ENCODE assay signal across 32 mouse cellular contexts in the genomic region with DNA sequence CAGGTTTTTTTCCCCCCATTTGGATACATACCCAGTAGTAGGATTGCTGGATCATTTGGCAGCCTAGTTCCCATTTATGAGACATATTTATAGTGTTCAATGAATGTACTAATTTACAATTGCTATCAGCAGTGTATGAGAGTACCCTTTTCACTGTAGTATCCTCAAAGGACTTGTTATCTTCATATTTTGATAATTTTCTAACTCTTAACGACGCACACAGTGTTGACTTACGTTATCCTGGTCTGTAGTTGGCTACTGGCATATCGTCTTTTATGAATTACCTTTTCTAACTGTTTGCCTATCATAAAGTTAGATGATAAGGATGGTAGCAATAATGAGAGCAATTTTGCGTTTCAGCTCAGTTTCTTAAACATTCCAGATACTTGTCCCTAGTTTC.
"Had no signal": no experiment of that assay in that cellular context is flagged by ENCODE, and none has a peak within 500 bp of the region (broad histone marks: within the 10 kb centered on the region; RNA-seq: fewer than 3 reads in every experiment).

No protein-coding gene starts in this region.

- H3K27ac ChIP-seq: limb, embryonic 10.5 days; limb, embryonic 12.5 days; limb, embryonic 13.5 days; limb, embryonic 15.5 days; liver, embryonic 12.5 days; liver, embryonic 13.5 days; liver, embryonic 14.5 days; liver, embryonic 15.5 days; lung, embryonic 15.5 days; macrophage; midbrain, embryonic 10.5 days; midbrain, embryonic 12.5 days; midbrain, embryonic 13.5 days; midbrain, embryonic 15.5 days; neural tube, embryonic 12.5 days had no signal

- H3K9ac ChIP-seq: limb, embryonic 12.5 days; limb, embryonic 13.5 days; limb, embryonic 15.5 days; liver, embryonic 12.5 days; liver, embryonic 13.5 days; liver, embryonic 14.5 days; liver, embryonic 15.5 days; liver, postnatal 0 days; lung, embryonic 14.5 days; lung, embryonic 15.5 days; midbrain, embryonic 12.5 days; midbrain, embryonic 13.5 days; midbrain, embryonic 15.5 days; neural tube, embryonic 12.5 days had no signal

- H3K36me3 ChIP-seq: limb, embryonic 10.5 days; limb, embryonic 12.5 days; limb, embryonic 13.5 days; limb, embryonic 15.5 days; liver, embryonic 12.5 days; liver, embryonic 13.5 days; liver, embryonic 15.5 days; lung, embryonic 15.5 days; midbrain, embryonic 10.5 days; midbrain, embryonic 12.5 days; midbrain, embryonic 13.5 days; midbrain, embryonic 15.5 days; neural tube, embryonic 12.5 days had no signal

- ATAC-seq: liver, embryonic 12.5 days; liver, postnatal 0 days; lung, postnatal 0 days; midbrain, embryonic 13.5 days; midbrain, embryonic 15.5 days; midbrain, embryonic 16.5 days had no signal

- DNase-seq: left cerebral cortex, postnatal 4 days; liver; liver, embryonic 13.5 days; liver, postnatal 0 days; lung, adult 18-20 months; lung, adult 2 months; lung, embryonic 14.5 days; lung, postnatal 10 days; lung, postnatal 14 days; lung, postnatal 36 days; lung, postnatal 4 days; midbrain, embryonic 14.5 days had no signal

- H3K4me3 ChIP-seq: limb, embryonic 10.5 days; limb, embryonic 12.5 days; limb, embryonic 13.5 days; limb, embryonic 15.5 days; liver, embryonic 12.5 days; liver, embryonic 13.5 days; liver, embryonic 15.5 days; lung, embryonic 15.5 days; megakaryocyte, embryonic 14.5 days; midbrain, embryonic 10.5 days; midbrain, embryonic 12.5 days; midbrain, embryonic 13.5 days; midbrain, embryonic 15.5 days; myocyte; neural tube, embryonic 12.5 days had no signal

- H3K4me2 ChIP-seq: limb, embryonic 12.5 days; limb, embryonic 13.5 days; limb, embryonic 15.5 days; liver, embryonic 11.5 days; liver, embryonic 12.5 days; liver, embryonic 13.5 days; liver, embryonic 15.5 days; lung, embryonic 14.5 days; lung, embryonic 15.5 days; midbrain, embryonic 11.5 days; midbrain, embryonic 12.5 days; midbrain, embryonic 13.5 days; midbrain, embryonic 15.5 days; neural tube, embryonic 12.5 days had no signal

- H3K9me3 ChIP-seq: limb, embryonic 10.5 days; limb, embryonic 13.5 days; limb, embryonic 15.5 days; liver, embryonic 12.5 days; liver, embryonic 13.5 days; liver, embryonic 15.5 days; lung, embryonic 15.5 days; midbrain, embryonic 10.5 days; midbrain, embryonic 12.5 days; midbrain, embryonic 13.5 days; midbrain, embryonic 15.5 days; neural tube, embryonic 12.5 days had no signal

- H3K4me1 ChIP-seq: limb, embryonic 10.5 days; limb, embryonic 12.5 days; limb, embryonic 13.5 days; limb, embryonic 15.5 days; liver, embryonic 12.5 days; liver, embryonic 13.5 days; liver, embryonic 15.5 days; lung, embryonic 15.5 days; midbrain, embryonic 12.5 days; midbrain, embryonic 13.5 days; midbrain, embryonic 15.5 days; neural tube, embryonic 12.5 days had no signal

- H3K27me3 ChIP-seq: limb, embryonic 12.5 days; limb, embryonic 13.5 days; limb, embryonic 15.5 days; liver, embryonic 12.5 days; liver, embryonic 13.5 days; liver, embryonic 15.5 days; lung, embryonic 15.5 days; midbrain, embryonic 12.5 days; midbrain, embryonic 13.5 days; midbrain, embryonic 15.5 days; neural tube, embryonic 12.5 days had no signal
